Mouse (Mus musculus): ENCODE data around the gene Miox. TPM values are rescaled to one million over a fixed set of nuclear protein-coding genes. Genes with fewer than 3 reads are reported as not detected.

Miox gene
- polyA plus RNA-seq, 1 experiment from 2014 or later, result not detected

DNA sequence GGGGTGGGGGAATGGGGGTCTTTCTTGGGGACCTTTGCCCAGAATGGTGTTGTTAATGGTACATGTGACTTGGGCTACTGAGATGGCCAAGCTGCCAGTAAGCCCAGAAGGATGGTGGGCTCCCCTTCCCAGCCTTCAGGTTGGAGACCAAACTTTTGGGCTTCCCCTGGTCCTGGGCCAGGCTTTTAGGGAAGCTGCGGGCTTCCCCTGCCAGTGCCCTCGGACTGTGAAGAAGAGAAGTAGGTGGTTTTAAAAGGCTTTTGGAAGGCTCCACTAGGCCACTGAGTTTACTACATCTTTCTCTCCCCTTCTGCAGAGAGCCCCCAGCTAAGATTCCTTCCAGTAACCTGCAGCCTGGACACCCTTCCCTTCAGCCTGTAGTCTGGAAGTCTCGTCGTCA, 10.5 kb upstream of the Miox start:
- ATAC-seq (no peak), DNase-seq (ENCODE audit: low spot score) (no peak)
- 91% methylated on average over 4 of the region's 4 CpGs for WGBS
- H3K27ac ChIP-seq (ENCODE audit: low read depth, low read length), result no peak overlapping the region
- no peaks in the 10 kb centered on the region for H3K36me3 ChIP-seq (ENCODE audit: control insufficient read depth, insufficient read depth, low read length)
- H3K9ac ChIP-seq (ENCODE audit: low read length), result no peak overlapping the region
- no peak overlapping the region for H3K4me2 ChIP-seq (ENCODE audit: low read length)
- 0 out of 2 replicates have a peak, but pooled peaks cover 7% of the 10 kb centered on the region for H3K27me3 ChIP-seq (replicated peaks; ENCODE audit: control insufficient read depth, insufficient read depth, low read length)
- no peak overlapping the region for H3K4me3 ChIP-seq (ENCODE audit: low read depth, low read length)
- no peaks in the 10 kb centered on the region for H3K9me3 ChIP-seq (replicated peaks; ENCODE audit: control insufficient read depth, low read length)
- no peaks in the 10 kb centered on the region for H3K4me1 ChIP-seq (ENCODE audit: control insufficient read depth, insufficient read depth, low read length)

DNA sequence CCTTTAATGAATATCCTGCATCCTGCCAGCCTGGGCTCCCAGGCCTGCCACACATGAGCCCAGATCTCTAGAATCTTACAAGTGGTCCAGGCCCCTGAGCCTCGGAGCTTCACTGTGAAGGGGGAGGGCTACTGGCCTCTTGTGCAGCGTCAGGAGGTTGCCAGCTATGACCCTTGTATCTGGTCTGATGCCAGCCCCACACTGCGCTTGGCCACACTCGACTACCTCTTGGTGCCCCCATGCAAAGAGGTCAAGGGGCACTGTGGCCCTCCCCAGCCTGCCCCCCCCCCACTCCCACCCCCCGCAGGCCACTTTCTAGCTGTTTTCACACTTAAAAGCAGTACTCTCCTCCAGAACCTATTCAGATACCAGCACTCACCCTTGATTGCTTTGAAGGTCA, 7.8 kb upstream of the Miox start:
- Histone ChIP-seq H3K9me3 (replicated peaks; ENCODE audit: control insufficient read depth, low read length) (no peaks in the 10 kb centered on the region), H3K9ac (ENCODE audit: low read length) (no peak overlapping the region), H3K27me3 (replicated peaks; ENCODE audit: control insufficient read depth, insufficient read depth, low read length) (0 out of 2 replicates have a peak, but pooled peaks cover 7% of the 10 kb centered on the region), H3K4me3 (ENCODE audit: low read depth, low read length) (no peak overlapping the region), H3K4me1 (ENCODE audit: control insufficient read depth, insufficient read depth, low read length) (no peaks in the 10 kb centered on the region), H3K36me3 (ENCODE audit: control insufficient read depth, insufficient read depth, low read length) (no peaks in the 10 kb centered on the region), H3K27ac (ENCODE audit: low read depth, low read length) (no peak overlapping the region), H3K4me2 (ENCODE audit: low read length) (no peak overlapping the region)
- ATAC-seq, result no peak
- WGBS, result 65% methylated on average over 5 of the region's 5 CpGs
- no peak for DNase-seq (ENCODE audit: low spot score)

DNA sequence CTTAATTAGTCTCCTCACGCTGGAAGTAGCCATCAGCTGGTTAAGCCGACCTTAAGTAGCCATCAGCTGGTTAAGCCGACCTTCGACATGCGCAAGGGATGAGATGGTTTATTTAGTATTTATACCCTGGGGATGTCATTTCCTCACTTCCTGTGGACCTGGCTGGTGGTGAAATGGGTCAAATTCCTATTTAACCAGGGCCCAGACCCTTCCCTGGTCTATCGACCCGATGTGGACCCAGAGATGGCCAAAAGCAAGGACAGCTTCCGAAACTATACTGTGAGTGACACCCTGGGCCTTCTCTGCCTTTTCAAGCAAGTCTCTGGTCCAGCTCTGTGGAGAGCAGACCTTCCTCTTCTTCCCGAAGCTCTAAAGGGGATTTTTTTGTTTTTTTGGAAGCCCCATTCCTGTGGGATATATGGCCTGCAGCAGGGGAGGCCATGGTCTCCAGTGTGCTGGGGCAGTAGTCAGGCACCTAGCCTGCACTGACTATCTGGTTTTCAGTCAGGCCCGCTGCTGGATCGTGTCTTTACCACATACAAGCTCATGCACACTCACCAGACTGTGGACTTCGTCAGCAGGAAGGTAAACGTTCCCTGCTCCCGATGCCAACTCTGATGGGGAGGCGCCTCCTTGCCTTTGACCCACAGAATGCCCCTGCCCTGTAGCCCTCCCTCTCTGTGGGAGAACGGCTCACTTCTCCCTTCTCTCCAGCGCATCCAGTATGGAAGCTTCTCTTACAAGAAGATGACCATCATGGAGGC, 758 bp downstream of the Miox start:
- no peak overlapping the region for H3K27ac ChIP-seq (ENCODE audit: low read depth, low read length)
- no peak overlapping the region for H3K9ac ChIP-seq (ENCODE audit: low read length)
- no peaks in the 10 kb centered on the region for H3K4me1 ChIP-seq (ENCODE audit: control insufficient read depth, insufficient read depth, low read length)
- DNase-seq (ENCODE audit: low spot score) (no peak), ATAC-seq (no peak)
- H3K4me2 ChIP-seq (ENCODE audit: low read length), result no peak overlapping the region
- H3K27me3 ChIP-seq (replicated peaks; ENCODE audit: control insufficient read depth, insufficient read depth, low read length), result no peaks in the 10 kb centered on the region
- no peaks in the 10 kb centered on the region for H3K9me3 ChIP-seq (replicated peaks; ENCODE audit: control insufficient read depth, low read length)
- H3K4me3 ChIP-seq (ENCODE audit: low read depth, low read length), result no peak overlapping the region
- no peaks in the 10 kb centered on the region for H3K36me3 ChIP-seq (ENCODE audit: control insufficient read depth, insufficient read depth, low read length)
- WGBS, result 86% methylated on average over 17 of the region's 17 CpGs

DNA sequence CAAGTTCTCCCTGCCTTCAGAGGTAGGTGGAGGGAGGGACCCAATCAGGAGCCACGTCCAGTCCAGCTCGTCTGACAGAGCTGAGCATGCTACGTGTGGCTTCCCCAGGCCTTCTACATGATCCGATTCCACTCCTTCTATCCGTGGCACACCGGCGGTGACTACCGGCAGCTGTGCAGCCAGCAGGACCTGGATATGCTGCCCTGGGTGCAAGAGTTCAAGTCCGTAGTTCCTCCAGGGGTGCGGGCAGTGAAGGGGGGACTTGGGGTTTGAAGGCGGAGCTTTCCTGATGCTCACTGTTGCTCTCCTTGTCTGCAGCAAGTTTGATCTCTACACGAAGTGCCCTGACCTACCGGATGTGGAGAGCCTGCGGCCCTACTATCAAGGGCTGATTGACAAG, 2.2 kb downstream of the Miox start:
- WGBS, result 87% methylated on average over 14 of the region's 14 CpGs
- no peaks in the 10 kb centered on the region for H3K4me1 ChIP-seq (ENCODE audit: control insufficient read depth, insufficient read depth, low read length)
- no peak for ATAC-seq
- no peak overlapping the region for H3K9ac ChIP-seq (ENCODE audit: low read length)
- no peak overlapping the region for H3K27ac ChIP-seq (ENCODE audit: low read depth, low read length)
- H3K4me3 ChIP-seq (ENCODE audit: low read depth, low read length), result no peak overlapping the region
- no peaks in the 10 kb centered on the region for H3K36me3 ChIP-seq (ENCODE audit: control insufficient read depth, insufficient read depth, low read length)
- no peaks in the 10 kb centered on the region for H3K9me3 ChIP-seq (replicated peaks; ENCODE audit: control insufficient read depth, low read length)
- no peak overlapping the region for H3K4me2 ChIP-seq (ENCODE audit: low read length)
- no peaks in the 10 kb centered on the region for H3K27me3 ChIP-seq (replicated peaks; ENCODE audit: control insufficient read depth, insufficient read depth, low read length)
- no peak for DNase-seq (ENCODE audit: low spot score)

DNA sequence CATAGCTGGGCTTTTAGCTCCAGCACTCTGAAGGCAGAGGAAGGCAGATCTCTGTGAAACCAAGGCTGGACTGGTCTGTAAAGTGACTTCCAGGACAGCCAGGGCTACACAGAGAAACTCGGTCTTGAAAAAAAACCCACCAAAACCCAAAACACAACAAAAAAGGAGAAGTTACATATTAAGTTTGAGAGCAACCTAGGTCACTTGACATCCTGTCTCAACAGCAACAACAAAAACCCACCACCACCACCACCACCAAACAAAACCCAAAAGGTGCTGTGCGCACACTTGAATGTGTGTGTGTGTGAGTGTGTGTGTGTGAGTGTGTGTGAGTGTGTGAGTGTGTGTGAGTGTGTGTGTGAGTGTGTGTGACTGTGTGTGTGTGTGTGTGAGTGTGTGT, 5.5 kb downstream of the Miox start:
- WGBS, result 91% methylated on average over 2 of the region's 2 CpGs
- no peak overlapping the region for H3K9ac ChIP-seq (ENCODE audit: low read length)
- H3K4me1 ChIP-seq (ENCODE audit: control insufficient read depth, insufficient read depth, low read length), result no peaks in the 10 kb centered on the region
- no peak for ATAC-seq
- no peak overlapping the region for H3K27ac ChIP-seq (ENCODE audit: low read depth, low read length)
- H3K36me3 ChIP-seq (ENCODE audit: control insufficient read depth, insufficient read depth, low read length), result no peaks in the 10 kb centered on the region
- no peak for DNase-seq (ENCODE audit: low spot score)
- no peaks in the 10 kb centered on the region for H3K27me3 ChIP-seq (replicated peaks; ENCODE audit: control insufficient read depth, insufficient read depth, low read length)
- H3K4me2 ChIP-seq (ENCODE audit: low read length), result no peak overlapping the region
- H3K4me3 ChIP-seq (ENCODE audit: low read depth, low read length), result no peak overlapping the region
- no peaks in the 10 kb centered on the region for H3K9me3 ChIP-seq (replicated peaks; ENCODE audit: control insufficient read depth, low read length)

DNA sequence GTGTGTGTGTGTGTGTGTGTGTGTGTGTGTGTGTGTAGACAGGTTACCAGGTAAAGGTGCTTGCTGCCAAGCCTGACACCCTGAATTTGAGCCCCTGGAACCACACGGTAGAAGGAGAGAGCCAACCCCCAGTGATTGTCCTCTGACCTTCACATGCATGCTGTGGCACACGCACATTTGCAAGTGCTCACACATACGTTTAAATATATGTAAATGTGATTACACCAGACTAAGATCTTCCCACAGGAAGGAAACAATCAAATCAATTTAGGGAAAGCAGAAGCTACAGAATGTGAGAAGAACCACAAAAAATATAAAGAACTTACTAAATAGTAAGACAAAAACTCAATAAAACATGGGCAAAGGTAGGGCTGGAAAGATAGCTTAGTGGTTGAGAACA, 5.9 kb downstream of the Miox start:
- H3K4me1 ChIP-seq (ENCODE audit: control insufficient read depth, insufficient read depth, low read length), result no peaks in the 10 kb centered on the region
- H3K27ac ChIP-seq (ENCODE audit: low read depth, low read length), result no peak overlapping the region
- no peaks in the 10 kb centered on the region for H3K9me3 ChIP-seq (replicated peaks; ENCODE audit: control insufficient read depth, low read length)
- H3K4me2 ChIP-seq (ENCODE audit: low read length), result no peak overlapping the region
- no peak for DNase-seq (ENCODE audit: low spot score)
- H3K27me3 ChIP-seq (replicated peaks; ENCODE audit: control insufficient read depth, insufficient read depth, low read length), result no peaks in the 10 kb centered on the region
- WGBS, result 88% methylated on average over 3 of the region's 3 CpGs
- no peak overlapping the region for H3K9ac ChIP-seq (ENCODE audit: low read length)
- no peaks in the 10 kb centered on the region for H3K36me3 ChIP-seq (ENCODE audit: control insufficient read depth, insufficient read depth, low read length)
- no peak overlapping the region for H3K4me3 ChIP-seq (ENCODE audit: low read depth, low read length)
- no peak for ATAC-seq

DNA sequence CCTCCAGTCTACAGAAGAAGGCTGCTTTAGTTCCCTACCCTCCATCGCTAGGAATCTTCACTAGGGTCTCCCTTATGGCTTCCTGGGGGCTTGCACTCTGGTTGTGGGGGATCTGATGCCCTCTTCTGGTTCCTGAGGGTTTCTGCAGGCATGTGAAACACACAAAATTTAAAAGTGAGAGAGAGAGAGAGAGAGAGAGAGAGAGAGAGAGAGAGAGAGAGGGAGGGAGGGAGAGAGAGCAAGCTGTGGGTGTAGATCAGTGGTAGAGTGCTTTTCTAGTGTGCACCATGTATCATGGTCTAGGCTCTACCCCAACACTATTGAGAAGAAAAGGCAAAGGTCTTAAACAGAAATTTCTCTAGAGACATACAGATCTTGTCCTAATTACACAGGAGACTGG, 7.5 kb downstream of the Miox start:
- Histone ChIP-seq H3K4me2 (ENCODE audit: low read length) (no peak overlapping the region), H3K36me3 (ENCODE audit: control insufficient read depth, insufficient read depth, low read length) (no peaks in the 10 kb centered on the region), H3K4me1 (ENCODE audit: control insufficient read depth, insufficient read depth, low read length) (no peaks in the 10 kb centered on the region), H3K27me3 (replicated peaks; ENCODE audit: control insufficient read depth, insufficient read depth, low read length) (no peaks in the 10 kb centered on the region), H3K9ac (ENCODE audit: low read length) (no peak overlapping the region), H3K4me3 (ENCODE audit: low read depth, low read length) (no peak overlapping the region), H3K27ac (ENCODE audit: low read depth, low read length) (no peak overlapping the region), H3K9me3 (replicated peaks; ENCODE audit: control insufficient read depth, low read length) (no peaks in the 10 kb centered on the region)
- ATAC-seq, result no peak
- WGBS, result 36% methylated on average over 1 of the region's 1 CpGs
- no peak for DNase-seq (ENCODE audit: low spot score)

DNA sequence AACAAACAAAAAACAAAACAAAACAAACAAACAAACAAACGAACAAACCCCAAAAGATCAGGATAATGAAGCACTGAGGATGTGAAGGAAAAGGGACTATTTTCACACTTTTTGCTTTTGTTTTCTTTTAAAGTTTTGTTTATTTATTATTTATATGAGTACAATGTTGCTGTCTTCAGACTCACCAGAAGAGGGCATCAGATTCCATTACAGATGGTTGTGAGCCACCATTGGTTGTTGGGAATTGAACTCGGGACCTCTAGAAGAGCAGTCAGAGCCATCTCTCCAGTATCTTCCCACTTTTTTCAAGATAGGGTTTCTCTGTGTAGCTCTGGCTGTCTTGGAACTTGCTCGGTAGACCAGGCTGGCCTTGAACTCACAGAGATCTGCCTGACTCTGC, 9.1 kb downstream of the Miox start:
- Histone ChIP-seq H3K27me3 (replicated peaks; ENCODE audit: control insufficient read depth, insufficient read depth, low read length) (no peaks in the 10 kb centered on the region), H3K4me3 (ENCODE audit: low read depth, low read length) (no peak overlapping the region), H3K4me1 (ENCODE audit: control insufficient read depth, insufficient read depth, low read length) (no peaks in the 10 kb centered on the region), H3K4me2 (ENCODE audit: low read length) (no peak overlapping the region), H3K36me3 (ENCODE audit: control insufficient read depth, insufficient read depth, low read length) (no peaks in the 10 kb centered on the region), H3K9me3 (replicated peaks; ENCODE audit: control insufficient read depth, low read length) (no peaks in the 10 kb centered on the region), H3K27ac (ENCODE audit: low read depth, low read length) (no peak overlapping the region), H3K9ac (ENCODE audit: low read length) (no peak overlapping the region)
- ATAC-seq (no peak), DNase-seq (ENCODE audit: low spot score) (no peak)
- WGBS, result 84% methylated on average over 3 of the region's 3 CpGs

DNA sequence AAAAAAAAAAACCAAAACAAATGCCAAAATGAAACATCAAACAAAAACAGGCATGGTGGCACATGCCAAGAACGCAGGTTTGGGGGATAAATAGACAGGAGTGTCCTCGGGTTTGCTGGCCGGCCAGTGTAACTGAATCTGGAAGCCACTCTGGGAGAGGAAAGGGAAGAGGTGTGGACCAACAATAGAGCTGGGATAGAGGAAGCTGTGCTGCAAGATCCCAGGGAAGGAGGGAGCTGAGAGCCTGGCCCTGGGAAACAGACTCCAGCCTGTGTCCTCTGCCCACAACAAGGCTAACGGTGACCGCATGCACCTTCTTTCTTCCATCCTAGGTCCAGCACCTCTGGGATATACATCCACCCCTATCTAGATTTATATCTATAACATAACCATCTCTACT, 16.2 kb downstream of the Miox start:
- Histone ChIP-seq H3K4me2 (ENCODE audit: low read length) (no peak overlapping the region), H3K9ac (ENCODE audit: low read length) (no peak overlapping the region), H3K9me3 (replicated peaks; ENCODE audit: control insufficient read depth, low read length) (no peaks in the 10 kb centered on the region), H3K27me3 (replicated peaks; ENCODE audit: control insufficient read depth, insufficient read depth, low read length) (no peaks in the 10 kb centered on the region), H3K4me1 (ENCODE audit: control insufficient read depth, insufficient read depth, low read length) (peaks cover 7% of the 10 kb centered on the region), H3K4me3 (ENCODE audit: low read depth, low read length) (no peak overlapping the region), H3K36me3 (ENCODE audit: control insufficient read depth, insufficient read depth, low read length) (peaks cover 46% of the 10 kb centered on the region), H3K27ac (ENCODE audit: low read depth, low read length) (no peak overlapping the region)
- DNase-seq (ENCODE audit: low spot score) (no peak), ATAC-seq (no peak)
- WGBS, result 86% methylated on average over 5 of the region's 5 CpGs

Measured in forebrain, embryonic 14.5 days (tissue).